Mouse (Mus musculus) lung, embryonic 16.5 days (tissue): Measurements from ENCODE around the gene Baiap2l1. TPM values are rescaled to one million over a fixed set of nuclear protein-coding genes. Genes with fewer than 3 reads are reported as not detected.

Experiments used
- ATAC-seq: fragments of 200-750 bp; cut with Nextera tagmentation; 2 replicates; pipeline ENCODE4 v1.8.0; 2017; ENCODE audit warnings: low read depth, mild to moderate bottlenecking, moderate library complexity
- H3K27ac ChIP-seq: fragments of 300-500 bp; sonication (generic); 2 replicates; pipeline ENCODE4 v1.5.1; 2014; ENCODE audit warnings: mild to moderate bottlenecking, control low read depth, low read length
- H3K27me3 ChIP-seq: fragments of 300-500 bp; sonication (generic); 2 replicates; pipeline ENCODE4 v1.6.1; 2014; ENCODE audit warnings: low read depth, low read length, mixed read lengths; ENCODE audit not compliant: control insufficient read depth, insufficient read depth
- H3K36me3 ChIP-seq: fragments of 300-500 bp; sonication (generic); 2 replicates; pipeline ENCODE4 v1.6.1; 2014; ENCODE audit warnings: low read length; ENCODE audit not compliant: control insufficient read depth, insufficient read depth
- H3K4me1 ChIP-seq: fragments of 300-500 bp; sonication (generic); replicated peaks from 2 replicates; pipeline ENCODE4 v1.6.1; 2014; ENCODE audit warnings: low read length, mixed read lengths; ENCODE audit not compliant: control insufficient read depth, insufficient read depth
- H3K4me2 ChIP-seq: fragments of 300-500 bp; sonication (generic); 2 replicates; pipeline ENCODE4 v1.6.1; 2014; ENCODE audit warnings: low read depth, low read length, control low read depth
- H3K4me3 ChIP-seq: fragments of 300-500 bp; sonication (generic); 2 replicates; pipeline ENCODE4 v1.5.1; 2014; ENCODE audit warnings: mild to moderate bottlenecking, low read length, control low read depth
- H3K9ac ChIP-seq: fragments of 300-500 bp; sonication (generic); 2 replicates; pipeline ENCODE4 v1.6.1; 2014; ENCODE audit warnings: low read length, control low read depth
- H3K9me3 ChIP-seq: fragments of 300-500 bp; sonication (generic); 2 replicates; pipeline ENCODE4 v1.6.1; 2016; ENCODE audit warnings: low read length; ENCODE audit not compliant: control insufficient read depth
- WGBS: fragments of 180-500 bp; shearing (Covaris S2); extraction: QIAGEN DNeasy Blood & Tissue Kit; methylation state at CpG from one replicate; pipeline ENCODE4 v1.1.7; 2014; 5-methylcytosine and 5-hydroxymethylcytosine counted together
- polyA plus RNA-seq: library from polyadenylated mRNA; unstranded; fragments of >200 nt; fragmentation: Nextera tagmentation; extraction: Ambion mirVana; gene quantifications from 2 replicates; pipeline ENCODE4 v1.2.1, GENCODE M21; 2015

Baiap2l1 gene
- polyA plus RNA-seq, 1 experiment from 2014 or later, result 12.2 TPM

GRCm38 (mm10) chr5:144334010-144334409 lies 23.9 kb downstream of the Baiap2l1 start:
- Histone ChIP-seq H3K4me2 (no peak overlapping the region), H3K9ac (no peak overlapping the region), H3K4me1 (0 out of 2 replicates have a peak, but pooled peaks cover 4% of the 10 kb centered on the region), H3K27ac (no peak overlapping the region), H3K36me3 (no peaks in the 10 kb centered on the region), H3K27me3 (no peaks in the 10 kb centered on the region), H3K9me3 (no peaks in the 10 kb centered on the region), H3K4me3 (no peak overlapping the region)
- 71% methylated on average over 11 of the region's 11 CpGs for WGBS
- no peak for ATAC-seq

- Histone ChIP-seq H3K36me3 (no peaks in the 10 kb centered on the region), H3K9ac (no peak overlapping the region), H3K4me2 (no peak overlapping the region), H3K27me3 (no peaks in the 10 kb centered on the region), H3K27ac (no peak overlapping the region), H3K9me3 (no peaks in the 10 kb centered on the region), H3K4me3 (no peak overlapping the region), H3K4me1 (peaks cover 22% of the 10 kb centered on the region)
- no peak for ATAC-seq
- 65% methylated on average over 3 of the region's 3 CpGs for WGBS
Observed at GRCm38 (mm10) chr5:144322717-144323116, 35.2 kb downstream of the Baiap2l1 start.

- Histone ChIP-seq H3K9ac (no peak overlapping the region), H3K4me3 (no peak overlapping the region), H3K4me1 (peaks cover 30% of the 10 kb centered on the region), H3K9me3 (no peaks in the 10 kb centered on the region), H3K27ac (peak overlapping the region; percentile 75), H3K36me3 (no peaks in the 10 kb centered on the region), H3K4me2 (no peak overlapping the region), H3K27me3 (no peaks in the 10 kb centered on the region)
- ATAC-seq, result peak; percentile 72
- 16% methylated on average over 7 of the region's 7 CpGs for WGBS
Observed at GRCm38 (mm10) chr5:144321681-144322080, 36.2 kb downstream of the Baiap2l1 start.

GRCm38 (mm10) chr5:144318286-144318685 lies 39.6 kb downstream of the Baiap2l1 start:
- WGBS, result 27% methylated on average over 6 of the region's 6 CpGs
- Histone ChIP-seq H3K4me3 (no peak overlapping the region), H3K9ac (no peak overlapping the region), H3K36me3 (no peaks in the 10 kb centered on the region), H3K4me2 (no peak overlapping the region), H3K9me3 (no peaks in the 10 kb centered on the region), H3K27ac (peak overlapping the region; percentile 91), H3K27me3 (no peaks in the 10 kb centered on the region), H3K4me1 (peaks cover 45% of the 10 kb centered on the region)
- ATAC-seq, result peak; percentile 77

GRCm38 (mm10) chr5:144317426-144317825 lies 40.5 kb downstream of the Baiap2l1 start:
- 68% methylated on average over 8 of the region's 8 CpGs for WGBS
- Histone ChIP-seq H3K4me1 (peaks cover 46% of the 10 kb centered on the region), H3K9ac (no peak overlapping the region), H3K9me3 (no peaks in the 10 kb centered on the region), H3K36me3 (no peaks in the 10 kb centered on the region), H3K4me3 (no peak overlapping the region), H3K27me3 (no peaks in the 10 kb centered on the region), H3K27ac (peak overlapping the region; percentile 91), H3K4me2 (no peak overlapping the region)
- ATAC-seq, result peak; percentile 34; the same call in 1 of the 2 replicates

- H3K27me3 ChIP-seq, result no peaks in the 10 kb centered on the region
- ATAC-seq, result no peak
- H3K4me3 ChIP-seq, result no peak overlapping the region
- H3K4me1 ChIP-seq, result peaks cover 39% of the 10 kb centered on the region
- H3K27ac ChIP-seq, result no peak overlapping the region
- no peaks in the 10 kb centered on the region for H3K36me3 ChIP-seq
- no peak overlapping the region for H3K4me2 ChIP-seq
- no peaks in the 10 kb centered on the region for H3K9me3 ChIP-seq
- WGBS, result 52% methylated on average over 3 of the region's 3 CpGs
- no peak overlapping the region for H3K9ac ChIP-seq
Observed at GRCm38 (mm10) chr5:144316442-144316841, 41.5 kb downstream of the Baiap2l1 start.

- H3K4me1 ChIP-seq, result peaks cover 39% of the 10 kb centered on the region
- no peak overlapping the region for H3K9ac ChIP-seq
- H3K9me3 ChIP-seq, result no peaks in the 10 kb centered on the region
- no peak overlapping the region for H3K4me3 ChIP-seq
- no peak overlapping the region for H3K4me2 ChIP-seq
- no peak overlapping the region for H3K27ac ChIP-seq
- no peaks in the 10 kb centered on the region for H3K27me3 ChIP-seq
- WGBS, result 73% methylated on average over 12 of the region's 12 CpGs
- ATAC-seq, result no peak
- no peaks in the 10 kb centered on the region for H3K36me3 ChIP-seq
Observed at GRCm38 (mm10) chr5:144314731-144315494, 43.0 kb downstream of the Baiap2l1 start.

GRCm38 (mm10) chr5:144313335-144313734 lies 44.6 kb downstream of the Baiap2l1 start:
- Histone ChIP-seq H3K4me2 (no peak overlapping the region), H3K27me3 (no peaks in the 10 kb centered on the region), H3K4me1 (peaks cover 31% of the 10 kb centered on the region), H3K4me3 (no peak overlapping the region), H3K9ac (no peak overlapping the region), H3K36me3 (no peaks in the 10 kb centered on the region), H3K9me3 (no peaks in the 10 kb centered on the region), H3K27ac (peak overlapping the region; percentile 59; the same call in 1 of the 2 replicates)
- WGBS, result 12% methylated on average over 5 of the region's 5 CpGs
- ATAC-seq, result 0 out of 2 replicates have a peak, but pooled peaks have one; percentile 24

GRCm38 (mm10) chr5:144312183-144312582 lies 45.7 kb downstream of the Baiap2l1 start:
- no peak overlapping the region for H3K4me3 ChIP-seq
- H3K27me3 ChIP-seq, result no peaks in the 10 kb centered on the region
- no peak overlapping the region for H3K27ac ChIP-seq
- H3K9me3 ChIP-seq, result no peaks in the 10 kb centered on the region
- H3K9ac ChIP-seq, result no peak overlapping the region
- H3K36me3 ChIP-seq, result no peaks in the 10 kb centered on the region
- peaks cover 22% of the 10 kb centered on the region for H3K4me1 ChIP-seq
- H3K4me2 ChIP-seq, result no peak overlapping the region
- ATAC-seq, result no peak
- 65% methylated on average over 7 of the region's 7 CpGs for WGBS
